In the genomic region with DNA sequence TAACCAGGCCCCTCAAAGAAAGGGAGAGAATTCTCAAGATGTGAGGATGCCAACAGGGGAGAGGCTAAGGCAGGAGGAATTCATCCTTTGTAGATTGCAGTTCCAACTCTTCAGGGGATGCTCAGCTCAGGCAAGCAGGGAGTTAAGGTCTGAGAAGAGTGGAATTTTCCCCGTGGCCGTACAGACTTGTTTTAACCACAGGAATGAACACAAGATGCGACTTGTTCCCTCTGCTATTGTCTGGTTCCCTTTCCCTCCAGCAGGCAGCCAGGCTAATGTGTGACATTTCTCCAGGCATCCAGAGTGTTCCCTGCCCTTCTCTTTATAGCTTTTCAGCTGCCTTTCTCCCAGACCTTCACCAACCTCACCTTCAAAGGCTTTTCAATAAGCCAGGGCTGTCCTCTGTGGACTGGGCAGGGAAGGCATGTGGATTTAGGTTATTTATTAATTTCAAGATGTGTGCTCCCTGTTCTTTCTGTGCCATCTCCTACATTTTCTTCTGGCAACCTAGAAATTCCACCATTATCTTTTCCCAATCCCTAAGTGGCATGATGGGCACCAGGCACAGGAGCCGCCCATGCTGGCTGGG, we compare ENCODE assay signal across 15 mouse cellular contexts.
DNase-seq lines count a peak whose midpoint lies in the region; ATAC-seq and TF ChIP-seq lines count a peak whose summit lies in the region.
"Had no signal": no experiment of that assay in that cellular context is flagged by ENCODE, and none has a peak within 500 bp of the region (broad histone marks: within the 10 kb centered on the region; RNA-seq: fewer than 3 reads in every experiment).

No protein-coding gene starts in this region.

- ATAC-seq in embryonic facial prominence, embryonic 12.5 days (ENCODE audit: insufficient number of reproducible peaks, insufficient read depth, low FRiP score, low TSS enrichment), result no peak
- ATAC-seq in stomach, postnatal 0 days (ENCODE audit: low FRiP score, low TSS enrichment), result no peak
- ATAC-seq in intestine, embryonic 15.5 days, result no peak
- ATAC-seq: forebrain, embryonic 13.5 days had no signal

- H3K9me3 ChIP-seq in embryonic facial prominence, embryonic 12.5 days, result no peaks in the 10 kb centered on the region
- H3K9me3 ChIP-seq in stomach, postnatal 0 days (ENCODE audit: control insufficient read depth, low read length), result no peaks in the 10 kb centered on the region
- H3K9me3 ChIP-seq in hindbrain, embryonic 10.5 days, result no peaks in the 10 kb centered on the region
- no peaks in the 10 kb centered on the region for H3K9me3 ChIP-seq in intestine, embryonic 15.5 days
- H3K9me3 ChIP-seq: forebrain, embryonic 13.5 days; liver, embryonic 15.5 days had no signal

- no peaks in the 10 kb centered on the region for H3K36me3 ChIP-seq in embryonic facial prominence, embryonic 12.5 days
- no peaks in the 10 kb centered on the region for H3K36me3 ChIP-seq in stomach, postnatal 0 days (ENCODE audit: control insufficient read depth, insufficient read depth, low read length)
- no peaks in the 10 kb centered on the region for H3K36me3 ChIP-seq in hindbrain, embryonic 10.5 days
- no peaks in the 10 kb centered on the region for H3K36me3 ChIP-seq in intestine, embryonic 15.5 days
- H3K36me3 ChIP-seq: liver, embryonic 15.5 days had no signal

- H3K4me2 ChIP-seq in embryonic facial prominence, embryonic 12.5 days (replicated peaks), result no peak overlapping the region
- H3K4me2 ChIP-seq in stomach, postnatal 0 days (replicated peaks; ENCODE audit: low read depth), result no peak overlapping the region
- no peak overlapping the region for H3K4me2 ChIP-seq in intestine, embryonic 15.5 days (replicated peaks)
- H3K4me2 ChIP-seq: forebrain, embryonic 13.5 days; heart, embryonic 11.5 days; liver, embryonic 15.5 days had no signal

- no peak for TF ChIP-seq EP300 in stomach, postnatal 0 days (optimal IDR thresholded peaks at IDR 0.05)

- WGBS in embryonic facial prominence, embryonic 12.5 days, result 30% methylated on average over 4 of the region's 4 CpGs
- 27% methylated on average over 4 of the region's 4 CpGs for WGBS in stomach, postnatal 0 days
- WGBS in hindbrain, embryonic 10.5 days, result 58% methylated on average over 4 of the region's 4 CpGs
- 35% methylated on average over 4 of the region's 4 CpGs for WGBS in intestine, embryonic 15.5 days

- 0 out of 2 replicates have a peak, but pooled peaks cover 3% of the 10 kb centered on the region for H3K27me3 ChIP-seq in embryonic facial prominence, embryonic 12.5 days
- no peaks in the 10 kb centered on the region for H3K27me3 ChIP-seq in stomach, postnatal 0 days (ENCODE audit: control insufficient read depth, insufficient read depth, low read length)
- H3K27me3 ChIP-seq in hindbrain, embryonic 10.5 days (ENCODE audit: insufficient read depth, poor library complexity, severe bottlenecking), result no peaks in the 10 kb centered on the region; the same call in none of the 2 replicates
- no peaks in the 10 kb centered on the region for H3K27me3 ChIP-seq in intestine, embryonic 15.5 days (replicated peaks)
- H3K27me3 ChIP-seq: liver, embryonic 15.5 days had no signal

- H3K4me3 ChIP-seq in embryonic facial prominence, embryonic 12.5 days, result no peak overlapping the region
- no peak overlapping the region for H3K4me3 ChIP-seq in stomach, postnatal 0 days (ENCODE audit: low read depth, low read length)
- no peak overlapping the region for H3K4me3 ChIP-seq in hindbrain, embryonic 10.5 days
- H3K4me3 ChIP-seq in intestine, embryonic 15.5 days (replicated peaks), result no peak overlapping the region
- H3K4me3 ChIP-seq: forebrain, embryonic 13.5 days; liver, embryonic 15.5 days had no signal

- peak overlapping the region; percentile 57; the same call in 1 of the 2 replicates for H3K27ac ChIP-seq in embryonic facial prominence, embryonic 12.5 days
- H3K27ac ChIP-seq in stomach, postnatal 0 days (replicated peaks), result peak overlapping the region; percentile 76
- H3K27ac ChIP-seq in hindbrain, embryonic 10.5 days, result no peak overlapping the region
- H3K27ac ChIP-seq in intestine, embryonic 15.5 days, result no peak overlapping the region
- H3K27ac ChIP-seq: forebrain, embryonic 13.5 days; liver, embryonic 15.5 days had no signal

- DNase-seq in urinary bladder, adult 18-20 months (ENCODE audit: low spot score in 2 of 2), result peak; percentile 33 to 61
- DNase-seq in urinary bladder, postnatal 10 days (ENCODE audit: low spot score), result no peak
- DNase-seq in kidney, postnatal 10 days, result peak; percentile 15
- DNase-seq in stomach, postnatal 0 days (ENCODE audit: low spot score), result no peak
- DNase-seq in hindbrain, embryonic 10.5 days (ENCODE audit: low spot score), result no peak
- DNase-seq in left cerebral cortex, adult 11 months (ENCODE audit: low spot score), result no peak
- DNase-seq: adrenal gland, adult 2 months; cerebellum, adult 9-11 months; heart, postnatal 36 days; thymus, adult 18-20 months had no signal

- TF ChIP-seq CTCF in stomach, postnatal 0 days (IDR thresholded peaks at IDR 0.05; ENCODE audit: low read depth), result no peak

- no peak overlapping the region for H3K9ac ChIP-seq in embryonic facial prominence, embryonic 12.5 days
- no peak overlapping the region for H3K9ac ChIP-seq in stomach, postnatal 0 days (ENCODE audit: low read length)
- H3K9ac ChIP-seq in intestine, embryonic 15.5 days, result no peak overlapping the region
- H3K9ac ChIP-seq: forebrain, embryonic 13.5 days; liver, embryonic 15.5 days had no signal

- 0 out of 2 replicates have a peak, but pooled peaks cover 5% of the 10 kb centered on the region for H3K4me1 ChIP-seq in embryonic facial prominence, embryonic 12.5 days
- H3K4me1 ChIP-seq in stomach, postnatal 0 days (replicated peaks; ENCODE audit: control insufficient read depth, insufficient read depth), result no peaks in the 10 kb centered on the region; the same call in none of the 2 replicates
- H3K4me1 ChIP-seq in hindbrain, embryonic 10.5 days (replicated peaks), result no peaks in the 10 kb centered on the region
- no peaks in the 10 kb centered on the region for H3K4me1 ChIP-seq in intestine, embryonic 15.5 days (replicated peaks)

Comparison
In these comparisons a context has a peak if more than half of its experiments do, and no peak if none do; other contexts are left out.
1. DNase-seq: peak in urinary bladder, adult 18-20 months (2 of 2) and kidney, postnatal 10 days (single experiment); none in urinary bladder, postnatal 10 days (single experiment), stomach, postnatal 0 days (single experiment), hindbrain, embryonic 10.5 days (single experiment) and left cerebral cortex, adult 11 months (single experiment).
2. H3K27ac ChIP-seq: peak in embryonic facial prominence, embryonic 12.5 days (single experiment) and stomach, postnatal 0 days (single experiment); none in hindbrain, embryonic 10.5 days (single experiment) and intestine, embryonic 15.5 days (single experiment).